Mouse (Mus musculus): ENCODE measurements around the gene Fgf18. TPM values are rescaled to one million over a fixed set of nuclear protein-coding genes. Genes with fewer than 3 reads are reported as not detected.

Fgf18 gene
- polyA plus RNA-seq, 1 experiment, result 0.12 TPM

DNA sequence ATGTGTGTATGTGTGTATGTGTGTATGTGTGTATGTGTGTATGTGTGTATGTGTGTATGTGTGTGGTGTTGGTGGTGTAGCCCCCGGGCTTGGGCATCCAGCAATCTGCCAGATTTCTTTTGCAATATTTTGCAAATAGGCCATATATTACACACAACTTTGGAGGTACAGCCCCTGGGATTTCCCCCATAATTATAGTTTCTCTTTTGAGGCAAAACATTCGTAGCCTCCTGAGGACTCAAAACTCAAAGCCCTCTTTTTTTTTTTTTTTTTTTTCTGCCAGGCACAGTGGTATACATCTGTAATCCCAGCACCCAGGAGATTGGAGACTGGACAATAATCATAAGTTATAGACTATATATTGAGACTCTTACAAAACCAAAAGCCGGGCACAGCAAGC lies 34.6 kb upstream of the Fgf18 start:
- H3K4me3 ChIP-seq (ENCODE audit: insufficient read depth, poor library complexity, severe bottlenecking), result no peak overlapping the region
- peaks cover 29% of the 10 kb centered on the region for H3K27me3 ChIP-seq (ENCODE audit: control insufficient read depth, insufficient read depth, insufficient read length)
- H3ac ChIP-seq (ENCODE audit: control insufficient read depth, insufficient read length, low read depth), result no peak overlapping the region
- no peaks in the 10 kb centered on the region for H3K36me3 ChIP-seq (ENCODE audit: control insufficient read depth, insufficient read depth)
- TF ChIP-seq FOSL1 (IDR thresholded peaks at IDR 0.05; ENCODE audit: insufficient read depth, low read length, poor library complexity, severe bottlenecking), result no peak
- no peak for TF ChIP-seq MAX (IDR thresholded peaks at IDR 0.05)
- no peak for TF ChIP-seq CTCF (IDR thresholded peaks at IDR 0.05; ENCODE audit: control insufficient read depth, insufficient read depth, insufficient read length)
- no peak for TF ChIP-seq MYOG (IDR thresholded peaks at IDR 0.05; ENCODE audit: control insufficient read depth, extremely low read depth, insufficient read length)
- TF ChIP-seq USF1 (IDR thresholded peaks at IDR 0.05; ENCODE audit: low read depth), result no peak
- TF ChIP-seq MYOD1 (IDR thresholded peaks at IDR 0.05; ENCODE audit: control insufficient read depth, insufficient read length, low read depth), result no peak
- no peak for TF ChIP-seq CEBPB (IDR thresholded peaks at IDR 0.05; ENCODE audit: low read depth)
- H3K79me2 ChIP-seq (ENCODE audit: control insufficient read depth, insufficient read depth), result no peaks in the 10 kb centered on the region
- H3K79me3 ChIP-seq (ENCODE audit: low read depth), result no peaks in the 10 kb centered on the region

DNA sequence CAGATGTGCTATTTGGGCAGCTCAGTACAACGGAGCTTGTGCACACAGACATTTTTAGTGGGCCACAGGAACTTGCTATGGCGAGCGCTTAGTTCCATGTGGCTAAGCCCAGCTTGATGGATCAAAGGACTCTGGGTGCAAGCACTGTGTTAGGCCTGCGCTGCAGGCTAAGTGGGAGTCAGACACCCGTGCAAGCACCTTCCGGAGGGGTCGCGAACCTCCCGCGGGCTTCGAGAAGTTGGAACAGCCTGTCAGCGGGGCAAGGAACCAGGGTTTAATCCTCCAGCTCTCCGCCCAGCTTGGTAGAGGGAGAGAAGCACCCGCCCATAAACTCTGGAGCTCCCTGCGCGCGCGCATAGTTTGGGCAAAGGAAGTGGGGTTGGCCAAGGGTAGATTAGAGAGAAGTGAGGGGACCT lies 33.5 kb upstream of the Fgf18 start:
- no peak for TF ChIP-seq FOSL1 (IDR thresholded peaks at IDR 0.05; ENCODE audit: insufficient read depth, low read length, poor library complexity, severe bottlenecking)
- TF ChIP-seq USF1 (IDR thresholded peaks at IDR 0.05; ENCODE audit: low read depth), result no peak
- no peak for TF ChIP-seq MYOG (IDR thresholded peaks at IDR 0.05; ENCODE audit: control insufficient read depth, extremely low read depth, insufficient read length)
- no peak for TF ChIP-seq CTCF (IDR thresholded peaks at IDR 0.05; ENCODE audit: control insufficient read depth, insufficient read depth, insufficient read length)
- TF ChIP-seq MYOD1 (IDR thresholded peaks at IDR 0.05; ENCODE audit: control insufficient read depth, insufficient read length, low read depth), result no peak
- no peak for TF ChIP-seq MAX (IDR thresholded peaks at IDR 0.05)
- no peak for TF ChIP-seq CEBPB (IDR thresholded peaks at IDR 0.05; ENCODE audit: low read depth)
- H3K79me3 ChIP-seq (ENCODE audit: low read depth), result no peaks in the 10 kb centered on the region
- H3K4me3 ChIP-seq (ENCODE audit: insufficient read depth, poor library complexity, severe bottlenecking), result no peak overlapping the region
- H3K36me3 ChIP-seq (ENCODE audit: control insufficient read depth, insufficient read depth), result no peaks in the 10 kb centered on the region
- H3ac ChIP-seq (ENCODE audit: control insufficient read depth, insufficient read length, low read depth), result no peak overlapping the region
- no peaks in the 10 kb centered on the region for H3K79me2 ChIP-seq (ENCODE audit: control insufficient read depth, insufficient read depth)
- peaks cover 32% of the 10 kb centered on the region for H3K27me3 ChIP-seq (ENCODE audit: control insufficient read depth, insufficient read depth, insufficient read length)

DNA sequence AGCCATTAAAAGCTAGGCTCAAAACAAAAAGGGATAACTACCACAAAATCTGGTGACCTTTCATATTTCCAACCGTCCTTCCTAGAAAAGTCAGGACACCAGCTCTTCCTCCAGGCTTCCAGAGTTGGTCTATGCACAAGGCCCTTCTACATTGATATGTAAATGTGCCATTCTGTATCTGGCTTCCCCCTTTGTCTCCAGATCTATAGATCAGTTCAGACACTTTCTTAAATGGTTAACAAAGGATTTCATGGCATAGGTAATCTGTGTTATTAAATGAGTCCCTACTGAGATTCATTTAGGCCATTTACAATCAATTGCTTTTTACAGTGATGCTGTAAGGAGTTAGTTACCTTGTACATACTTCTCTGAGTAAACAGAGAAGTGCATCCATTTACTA lies 32.6 kb upstream of the Fgf18 start:
- H3K27me3 ChIP-seq (ENCODE audit: control insufficient read depth, insufficient read depth, insufficient read length), result peaks cover 38% of the 10 kb centered on the region
- no peaks in the 10 kb centered on the region for H3K79me3 ChIP-seq (ENCODE audit: low read depth)
- no peaks in the 10 kb centered on the region for H3K36me3 ChIP-seq (ENCODE audit: control insufficient read depth, insufficient read depth)
- H3K4me3 ChIP-seq (ENCODE audit: insufficient read depth, poor library complexity, severe bottlenecking), result no peak overlapping the region
- no peaks in the 10 kb centered on the region for H3K79me2 ChIP-seq (ENCODE audit: control insufficient read depth, insufficient read depth)
- TF ChIP-seq MYOG (IDR thresholded peaks at IDR 0.05; ENCODE audit: control insufficient read depth, extremely low read depth, insufficient read length), result no peak
- no peak for TF ChIP-seq MYOD1 (IDR thresholded peaks at IDR 0.05; ENCODE audit: control insufficient read depth, insufficient read length, low read depth)
- TF ChIP-seq FOSL1 (IDR thresholded peaks at IDR 0.05; ENCODE audit: insufficient read depth, low read length, poor library complexity, severe bottlenecking), result no peak
- no peak for TF ChIP-seq USF1 (IDR thresholded peaks at IDR 0.05; ENCODE audit: low read depth)
- no peak for TF ChIP-seq CTCF (IDR thresholded peaks at IDR 0.05; ENCODE audit: control insufficient read depth, insufficient read depth, insufficient read length)
- no peak overlapping the region for H3ac ChIP-seq (ENCODE audit: control insufficient read depth, insufficient read length, low read depth)

DNA sequence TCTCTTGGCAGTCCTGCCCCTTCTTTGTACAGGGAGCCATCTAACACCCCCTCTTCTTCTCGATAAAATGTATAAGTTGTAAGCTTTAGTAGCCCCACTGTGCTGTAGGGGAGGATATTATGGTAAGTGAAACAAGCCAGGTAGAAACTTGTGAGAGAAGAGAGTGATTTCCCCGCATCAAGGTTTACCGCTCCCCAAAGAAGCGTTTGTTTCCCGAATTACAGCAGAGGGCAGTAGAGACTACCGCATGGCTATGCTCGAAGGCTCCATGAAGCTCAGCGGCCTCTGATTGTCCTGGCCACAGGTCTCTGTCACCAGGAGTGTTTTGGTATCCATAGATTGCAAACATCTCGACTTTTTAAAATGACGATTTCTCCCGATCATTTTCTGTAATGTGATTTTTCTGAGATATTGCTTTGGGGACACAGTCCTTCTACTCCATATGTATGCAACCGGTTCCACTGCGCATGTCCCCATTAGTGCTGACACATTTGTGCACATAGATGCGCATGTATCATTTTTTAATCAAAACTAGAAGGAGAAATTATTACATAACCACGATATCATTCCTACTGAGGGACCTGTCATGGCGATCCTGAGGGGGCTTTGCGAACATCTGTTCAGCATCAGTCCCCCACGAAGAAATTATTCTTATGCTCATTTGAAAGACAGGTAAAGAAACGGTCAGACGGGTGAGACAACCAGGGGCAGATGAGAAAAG lies 29.5 kb upstream of the Fgf18 start:
- no peak for TF ChIP-seq USF1 (IDR thresholded peaks at IDR 0.05; ENCODE audit: low read depth)
- TF ChIP-seq CTCF (IDR thresholded peaks at IDR 0.05; ENCODE audit: control insufficient read depth, insufficient read depth, insufficient read length), result no peak
- TF ChIP-seq MYOG (IDR thresholded peaks at IDR 0.05; ENCODE audit: control insufficient read depth, extremely low read depth, insufficient read length), result no peak
- TF ChIP-seq MYOD1 (IDR thresholded peaks at IDR 0.05; ENCODE audit: control insufficient read depth, insufficient read length, low read depth), result no peak
- no peak for TF ChIP-seq FOSL1 (IDR thresholded peaks at IDR 0.05; ENCODE audit: insufficient read depth, low read length, poor library complexity, severe bottlenecking)
- TF ChIP-seq MAX (IDR thresholded peaks at IDR 0.05), result no peak

DNA sequence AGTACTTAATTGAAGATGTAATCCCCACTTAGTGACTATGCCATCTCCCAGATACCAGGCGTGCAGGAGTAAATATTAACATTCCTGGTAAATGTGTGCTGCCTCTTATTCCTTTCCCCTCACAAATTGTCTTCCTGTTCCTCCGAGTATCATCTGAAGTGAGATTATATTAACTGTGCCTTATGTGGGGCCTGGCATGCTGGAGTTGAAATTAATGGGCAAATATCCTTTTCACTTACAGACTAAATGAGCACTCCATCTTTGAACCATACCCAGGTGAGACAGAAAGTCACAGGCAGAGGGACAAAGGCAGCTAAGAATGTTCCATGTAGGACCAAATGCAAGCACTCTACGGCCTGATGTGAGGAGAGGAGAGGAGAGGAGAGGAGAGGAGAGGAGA lies 28.6 kb upstream of the Fgf18 start:
- Histone ChIP-seq H3K27me3 (ENCODE audit: control insufficient read depth, insufficient read depth, insufficient read length) (peaks cover 39% of the 10 kb centered on the region), H3K36me3 (ENCODE audit: control insufficient read depth, insufficient read depth) (no peaks in the 10 kb centered on the region), H3K79me2 (ENCODE audit: control insufficient read depth, insufficient read depth) (no peaks in the 10 kb centered on the region), H3K4me3 (ENCODE audit: insufficient read depth, poor library complexity, severe bottlenecking) (no peak overlapping the region), H3K79me3 (ENCODE audit: low read depth) (no peaks in the 10 kb centered on the region), H3ac (ENCODE audit: control insufficient read depth, insufficient read length, low read depth) (no peak overlapping the region)
- TF ChIP-seq MYOD1 (IDR thresholded peaks at IDR 0.05; ENCODE audit: control insufficient read depth, insufficient read length, low read depth) (no peak), FOSL1 (IDR thresholded peaks at IDR 0.05; ENCODE audit: insufficient read depth, low read length, poor library complexity, severe bottlenecking) (no peak), MYOG (IDR thresholded peaks at IDR 0.05; ENCODE audit: control insufficient read depth, extremely low read depth, insufficient read length) (no peak), MAX (IDR thresholded peaks at IDR 0.05) (no peak), USF1 (IDR thresholded peaks at IDR 0.05; ENCODE audit: low read depth) (no peak), CTCF (IDR thresholded peaks at IDR 0.05; ENCODE audit: control insufficient read depth, insufficient read depth, insufficient read length) (no peak), CEBPB (IDR thresholded peaks at IDR 0.05; ENCODE audit: low read depth) (no peak)

More for the DNA sequence above, 29.5 kb upstream of the Fgf18 start:
- H3K27me3 ChIP-seq (ENCODE audit: control insufficient read depth, insufficient read depth, insufficient read length), result peaks cover 39% of the 10 kb centered on the region
- no peak overlapping the region for H3K4me3 ChIP-seq (ENCODE audit: insufficient read depth, poor library complexity, severe bottlenecking)
- no peaks in the 10 kb centered on the region for H3K79me2 ChIP-seq (ENCODE audit: control insufficient read depth, insufficient read depth)
- H3K36me3 ChIP-seq (ENCODE audit: control insufficient read depth, insufficient read depth), result no peaks in the 10 kb centered on the region
- H3ac ChIP-seq (ENCODE audit: control insufficient read depth, insufficient read length, low read depth), result no peak overlapping the region
- no peaks in the 10 kb centered on the region for H3K79me3 ChIP-seq (ENCODE audit: low read depth)
